Mouse (Mus musculus): ENCODE measurements around the gene Ccdc71. TPM values are rescaled to one million over a fixed set of nuclear protein-coding genes. Genes with fewer than 3 reads are reported as not detected.

The Ccdc71 gene
- total RNA-seq (2012; rRNA removed): 16.1 and 19.3 TPM in 2 replicates
- total RNA-seq (2014; rRNA removed): 13.0 and 14.5 TPM in 2 replicates
- 29.0 and 33.0 TPM in 2 replicates for polyA plus RNA-seq (2012; ENCODE audit: insufficient read length, low read depth)

DNA sequence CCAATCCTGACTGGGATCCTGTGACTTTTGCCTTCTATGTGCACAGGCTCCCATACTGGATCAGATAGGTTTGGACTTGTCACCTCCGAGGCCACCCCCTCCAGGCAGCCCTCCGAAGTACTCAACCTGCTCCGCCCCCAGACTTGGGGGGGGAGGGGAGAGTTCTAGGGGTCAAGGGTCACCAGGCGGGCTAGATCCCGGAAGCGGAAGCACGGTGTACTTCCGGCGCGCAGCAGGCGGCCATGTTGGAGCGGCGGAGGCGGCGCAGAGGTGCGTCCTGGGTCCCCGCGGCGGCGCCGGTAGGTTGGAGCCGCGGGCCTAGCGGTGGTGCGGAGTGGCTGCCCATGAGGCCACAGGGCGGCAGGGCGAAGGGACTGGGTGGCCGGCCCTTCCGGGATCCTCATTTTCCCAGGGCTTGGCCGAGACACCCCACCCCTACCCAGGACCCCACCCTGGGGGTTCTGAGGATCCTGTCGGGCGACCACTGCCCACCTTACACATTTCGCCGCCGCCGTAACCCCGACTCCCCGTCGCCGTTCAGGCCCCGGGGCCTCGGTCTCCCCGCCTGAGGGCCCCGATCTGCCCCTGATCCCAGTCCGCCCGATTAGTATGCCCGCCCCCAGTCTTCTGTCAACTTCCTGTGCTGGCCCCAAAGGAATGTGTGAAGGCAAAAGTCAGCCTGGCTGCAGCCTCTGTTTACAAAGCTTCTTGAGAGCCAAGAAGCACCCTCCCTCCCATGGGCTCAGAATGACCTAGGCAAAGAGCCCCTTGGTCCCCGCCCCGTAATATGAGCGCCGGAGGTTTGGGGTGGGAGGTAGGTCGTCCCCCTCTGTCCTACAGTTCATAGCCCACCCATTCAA, at the start of gene Ccdc71:
Gene Ccdc71 (plus strand): TSS at position 209 of the 860 bp plus-strand sequence.
- H3K4me2 ChIP-seq (ENCODE audit: insufficient read depth, low read depth, poor library complexity, severe bottlenecking): peak within 1 kb of the TSS; percentile 92
- peak within 1 kb of the TSS; percentile 69 to 84 (median 83) for H3K4me3 ChIP-seq (replicated peaks in 1 of 3; ENCODE audit: low read depth in 2 of 3, low read length in 2 of 3, poor library complexity in 1 of 3)
- peaks cover 21% of the 10 kb centered on the region for H3K79me2 ChIP-seq (replicated peaks; ENCODE audit: control insufficient read depth, extremely low read depth, insufficient read depth, poor library complexity, severe bottlenecking)
- H3K4me1 ChIP-seq (ENCODE audit: control insufficient read depth in 1 of 2, insufficient read depth in 2 of 2): peaks cover 10 to 24% of the 10 kb centered on the region in 2 experiments
- TF ChIP-seq TCF12 (IDR thresholded peaks at IDR 0.05; ENCODE audit: low read depth, low read length): peak; percentile 60; the same call in 1 of the 2 replicates
- no peak for TF ChIP-seq BHLHE40 (IDR thresholded peaks at IDR 0.05; ENCODE audit: low read depth, low read length)
- peak; percentile 32; the same call in 1 of the 2 replicates for TF ChIP-seq IRF4 (IDR thresholded peaks at IDR 0.05; ENCODE audit: low read depth, low read length)
- TF ChIP-seq NRF1 (IDR thresholded peaks at IDR 0.05; ENCODE audit: low read depth, low read length): peak; percentile 68
- TF ChIP-seq KAT2A (IDR thresholded peaks at IDR 0.05; ENCODE audit: insufficient replicate concordance, low read length): peak; percentile 92; the same call in 1 of the 2 replicates
- TF ChIP-seq MXI1 (IDR thresholded peaks at IDR 0.05; ENCODE audit: low read depth, low read length): peak; percentile 42; the same call in 1 of the 2 replicates
- no peak for TF ChIP-seq PAX5 (IDR thresholded peaks at IDR 0.05; ENCODE audit: low read length)
- peak; percentile 32; the same call in 1 of the 2 replicates for TF ChIP-seq MAX (IDR thresholded peaks at IDR 0.05; ENCODE audit: low read length)
- peak; percentile 99 for TF ChIP-seq CHD2 (IDR thresholded peaks at IDR 0.05; ENCODE audit: low read length)
- TF ChIP-seq ZKSCAN1 (IDR thresholded peaks at IDR 0.05; ENCODE audit: borderline replicate concordance, low read depth, low read length): peak; percentile 19; the same call in 1 of the 2 replicates
- no peak for TF ChIP-seq RAD21 (IDR thresholded peaks at IDR 0.05; ENCODE audit: low read depth, low read length)
- peak; percentile 75 for TF ChIP-seq NELFE (IDR thresholded peaks at IDR 0.05; ENCODE audit: low read depth, low read length)
- TF ChIP-seq MEF2A (IDR thresholded peaks at IDR 0.05; ENCODE audit: borderline replicate concordance, low read depth, low read length): peak; percentile 51; the same call in 1 of the 2 replicates
- peak; percentile 71; the same call in 1 of the 2 replicates for TF ChIP-seq SIN3A (IDR thresholded peaks at IDR 0.05; ENCODE audit: low read length)
- TF ChIP-seq ELF1 (IDR thresholded peaks at IDR 0.05; ENCODE audit: low read depth, low read length): peak; percentile 93
- TF ChIP-seq MAZ (IDR thresholded peaks at IDR 0.05; ENCODE audit: low read depth, low read length): peak; percentile 56; the same call in 1 of the 2 replicates
- TF ChIP-seq POLR2A (IDR thresholded peaks at IDR 0.05; ENCODE audit: low read depth, low read length): peak; percentile 80
- TF ChIP-seq TBP (conservative IDR thresholded peaks at IDR 0.05; ENCODE audit: low read depth, low read length): no peak
- no peak for TF ChIP-seq JUN (IDR thresholded peaks at IDR 0.05; ENCODE audit: insufficient read depth, low read depth, low read length)
- peak; percentile 49; the same call in 1 of the 2 replicates for TF ChIP-seq ZMIZ1 (IDR thresholded peaks at IDR 0.05; ENCODE audit: low read depth, low read length)
- TF ChIP-seq HCFC1 (IDR thresholded peaks at IDR 0.05; ENCODE audit: low read depth, low read length): peak; percentile 94
- in situ Hi-C loops (cut with MboI; ENCODE audit: low pct_ligation_motif_present, low pct_unique_long_range_greater_than_20kb, low sequenced_read_pairs) (no loop called here), dilution Hi-C loops (cut with MboI; ENCODE audit: extremely low pct_ligation_motif_present, extremely low pct_unique_long_range_greater_than_20kb, low sequenced_read_pairs) (no loop called here)
- DNase-seq (ENCODE audit: extremely low read depth): peak; percentile 89
- no peaks in the 10 kb centered on the region for H3K27me3 ChIP-seq (replicated peaks)
- no peak within 1 kb of the TSS for H3K27ac ChIP-seq (ENCODE audit: insufficient read depth, low read depth)
- peak within 1 kb of the TSS; percentile 85 for H3K9ac ChIP-seq (ENCODE audit: insufficient read depth, low read depth)
- peaks cover 19 to 39% of the 10 kb centered on the region in 2 experiments for H3K36me3 ChIP-seq (replicated peaks in 1 of 2; ENCODE audit: control insufficient read depth in 1 of 2, insufficient read depth in 1 of 2, low read length in 1 of 2)
- H3K9me3 ChIP-seq (replicated peaks; ENCODE audit: low read length): no peaks in the 10 kb centered on the region
